Mouse (Mus musculus) brain, embryonic 14.5 days (tissue): ENCODE measurements around the gene Eif3d.

ENCODE experiments used
- CTCF ChIP-seq: fragments of 200-500 bp; IDR thresholded peaks from 2 replicates; pipeline ENCODE4 v1.5.1; 2012; ENCODE audit warnings: inconsistent platforms, mild to moderate bottlenecking, moderate library complexity, borderline replicate concordance; ENCODE audit not compliant: insufficient read depth, insufficient read length; ENCODE audit errors: extremely low read depth
- POLR2A ChIP-seq: fragments of 200-500 bp; IDR thresholded peaks from 2 replicates; pipeline ENCODE4 v1.6.1; 2012; ENCODE audit warnings: mild to moderate bottlenecking, inconsistent platforms, borderline replicate concordance; ENCODE audit not compliant: poor library complexity, insufficient read depth, insufficient read length, severe bottlenecking; ENCODE audit errors: extremely low read depth

- TF ChIP-seq POLR2A (no peak), CTCF (no peak)
Observed at GRCm38 (mm10) chr15:77930986-77931688, 39.5 kb downstream of the Eif3d start.
